Mouse (Mus musculus) adrenal gland (tissue): ENCODE data around the gene Vps11.
"Not testable (repeated sequence)": the region's sequence is repeated elsewhere in the genome, so short reads cannot be mapped to it uniquely, and the experiment has no call there.

Source experiments
- intact Hi-C: fragments of 180-260 bp; cut with DNase I; formaldehyde crosslinking; loops from one replicate; pipeline ENCODE4 v1.15.1; 2025
- microRNA-seq, 2 experiments: library from miRNA; unstranded; fragments of <30 nt; microRNA quantifications; one replicate each; pipeline ENCODE4; 2019

Gene Vps11

DNA sequence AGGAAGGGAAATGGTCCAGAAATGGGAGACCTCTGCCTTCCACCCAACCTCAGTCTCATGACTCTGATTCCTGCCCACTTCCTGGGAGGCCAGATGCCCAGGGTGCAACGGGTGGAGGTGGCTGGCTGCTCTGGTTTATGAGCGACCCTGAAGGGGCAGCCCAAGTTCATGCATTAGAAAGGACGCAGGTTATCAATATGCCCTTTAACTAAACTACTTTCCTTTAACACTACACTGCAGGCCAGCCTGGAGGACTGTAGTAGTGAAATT is 42.7 kb downstream of the Vps11 start:
- intact Hi-C loops, result no loop called here

DNA sequence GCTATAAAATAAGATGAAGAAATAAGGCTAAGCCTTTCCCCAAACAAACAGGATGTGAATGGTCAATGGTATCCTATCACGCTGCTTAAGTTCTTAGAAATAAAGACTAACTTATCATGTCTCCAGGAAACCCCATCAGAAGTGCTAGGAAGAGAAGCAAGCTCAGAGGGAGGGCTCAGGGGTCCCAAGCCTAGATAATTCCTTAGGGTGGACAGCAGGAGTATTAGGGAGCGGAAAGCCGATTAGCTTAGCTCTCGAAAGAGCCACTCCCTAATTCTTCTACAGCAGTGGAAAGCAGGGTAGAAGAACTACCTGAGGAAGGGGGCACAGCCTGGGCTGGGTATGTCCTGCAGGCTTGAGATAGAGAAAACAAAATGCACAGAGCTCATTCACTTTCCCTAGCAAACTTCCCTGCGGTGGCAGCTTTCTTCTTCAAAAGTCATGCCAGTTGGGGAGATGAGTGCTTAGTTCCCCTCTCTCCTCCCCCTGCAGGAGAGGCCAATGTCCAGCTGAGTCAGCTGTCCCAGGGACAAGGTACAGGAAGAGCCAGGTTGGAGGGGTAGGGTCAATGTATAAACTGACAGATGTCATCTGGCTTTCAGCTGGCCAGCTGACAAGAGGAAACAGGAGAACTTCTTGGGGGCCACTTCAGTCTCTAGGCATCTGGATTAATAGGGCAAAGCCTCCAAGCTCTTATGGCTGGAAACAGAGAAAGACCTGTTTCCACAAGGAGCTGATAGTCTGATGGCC is 43.2 kb downstream of the Vps11 start:
- intact Hi-C loops, result no loop called here

DNA sequence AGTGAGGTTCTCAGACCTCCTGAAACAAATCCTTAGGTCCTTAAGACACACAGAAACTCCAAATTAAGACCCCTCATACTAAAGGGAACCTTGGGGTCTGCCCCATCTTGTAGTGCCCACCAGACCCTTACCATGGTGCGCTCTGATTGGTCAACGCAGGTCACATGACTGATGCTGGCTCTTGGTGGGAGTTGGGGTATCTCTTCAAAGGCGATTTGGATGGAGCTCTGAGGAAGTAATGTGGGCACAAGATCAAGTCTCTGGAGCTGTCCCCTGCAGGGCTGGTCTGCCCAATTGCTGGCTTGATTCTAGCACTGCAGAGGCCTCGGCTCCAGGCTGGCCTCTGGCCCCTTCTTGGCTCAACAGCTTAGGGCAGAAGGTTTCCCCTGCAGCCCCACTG is 44.0 kb downstream of the Vps11 start:
- intact Hi-C loops, result no loop called here

DNA sequence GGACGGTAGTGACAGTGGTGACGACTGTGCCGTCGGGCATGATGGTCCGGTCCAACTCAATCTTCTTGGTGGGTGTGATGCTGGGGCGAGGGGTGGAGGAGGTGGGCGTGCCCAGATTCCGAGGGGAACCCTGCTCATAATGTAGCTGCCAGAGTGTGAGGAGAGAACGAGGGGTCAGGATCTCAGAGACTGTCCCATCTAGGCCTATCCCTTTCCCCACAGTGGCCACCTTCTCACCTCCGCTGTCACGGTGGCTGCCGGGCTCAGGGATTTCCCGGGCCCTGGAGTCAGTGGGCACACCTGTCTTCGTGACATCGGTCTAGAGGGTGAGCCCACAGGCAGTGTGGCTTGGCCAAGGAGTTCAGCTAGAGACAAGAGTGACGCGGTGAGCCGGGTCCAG is 46.6 kb downstream of the Vps11 start:
- intact Hi-C loops, result no loop called here

DNA sequence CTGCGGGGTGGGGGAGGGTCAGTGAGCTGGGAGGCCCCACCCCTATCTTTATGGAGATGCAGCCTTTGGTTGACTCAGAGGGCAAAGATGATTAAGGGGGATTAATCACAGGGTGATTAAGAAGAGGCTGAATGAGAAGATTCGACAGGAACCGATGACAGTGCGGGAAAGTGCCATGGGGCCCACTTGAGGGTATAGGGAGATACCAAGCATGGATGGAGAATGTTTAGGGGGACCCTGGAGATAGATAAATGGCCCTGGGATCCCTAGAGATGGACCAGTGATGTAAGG is 47.3 kb downstream of the Vps11 start:
- intact Hi-C loops, result no loop called here

DNA sequence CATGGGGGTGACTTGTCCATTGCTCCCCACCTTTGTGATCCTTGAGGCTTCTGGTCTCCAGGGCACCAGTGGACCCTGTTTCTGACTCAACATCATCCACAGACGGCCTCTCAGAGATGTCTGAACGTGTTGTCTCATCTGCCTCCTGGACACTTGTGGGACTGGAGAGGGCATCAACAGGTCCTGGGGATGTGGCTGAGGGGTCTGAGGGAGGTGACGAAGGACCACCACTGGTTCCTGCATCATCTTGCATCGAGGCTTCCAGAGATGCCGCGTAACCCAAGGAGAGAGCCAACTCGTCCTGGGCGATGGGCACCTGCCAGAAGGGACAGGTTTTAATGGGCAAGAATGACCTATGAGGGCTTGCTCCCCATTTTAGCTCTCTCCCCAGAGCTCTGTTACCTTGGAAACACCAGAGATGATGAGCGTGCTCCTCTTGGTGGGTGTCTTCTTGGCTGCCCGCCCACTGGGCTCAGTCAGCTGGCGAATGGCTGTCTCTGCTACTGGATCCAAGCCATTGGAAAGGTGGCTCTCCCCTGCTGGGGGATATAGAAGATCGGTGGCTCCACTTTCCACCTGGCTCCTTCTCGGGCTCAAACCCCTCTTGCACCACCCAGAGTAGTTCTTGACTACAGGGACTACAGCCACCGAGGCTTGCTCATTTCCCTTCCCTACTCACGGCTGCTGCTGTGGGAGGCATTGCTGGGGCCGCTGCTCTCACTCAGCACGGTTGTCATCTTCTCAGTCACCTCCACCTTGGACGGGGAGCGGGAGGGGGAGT is 47.8 kb downstream of the Vps11 start:
- intact Hi-C loops, result no loop called here

DNA sequence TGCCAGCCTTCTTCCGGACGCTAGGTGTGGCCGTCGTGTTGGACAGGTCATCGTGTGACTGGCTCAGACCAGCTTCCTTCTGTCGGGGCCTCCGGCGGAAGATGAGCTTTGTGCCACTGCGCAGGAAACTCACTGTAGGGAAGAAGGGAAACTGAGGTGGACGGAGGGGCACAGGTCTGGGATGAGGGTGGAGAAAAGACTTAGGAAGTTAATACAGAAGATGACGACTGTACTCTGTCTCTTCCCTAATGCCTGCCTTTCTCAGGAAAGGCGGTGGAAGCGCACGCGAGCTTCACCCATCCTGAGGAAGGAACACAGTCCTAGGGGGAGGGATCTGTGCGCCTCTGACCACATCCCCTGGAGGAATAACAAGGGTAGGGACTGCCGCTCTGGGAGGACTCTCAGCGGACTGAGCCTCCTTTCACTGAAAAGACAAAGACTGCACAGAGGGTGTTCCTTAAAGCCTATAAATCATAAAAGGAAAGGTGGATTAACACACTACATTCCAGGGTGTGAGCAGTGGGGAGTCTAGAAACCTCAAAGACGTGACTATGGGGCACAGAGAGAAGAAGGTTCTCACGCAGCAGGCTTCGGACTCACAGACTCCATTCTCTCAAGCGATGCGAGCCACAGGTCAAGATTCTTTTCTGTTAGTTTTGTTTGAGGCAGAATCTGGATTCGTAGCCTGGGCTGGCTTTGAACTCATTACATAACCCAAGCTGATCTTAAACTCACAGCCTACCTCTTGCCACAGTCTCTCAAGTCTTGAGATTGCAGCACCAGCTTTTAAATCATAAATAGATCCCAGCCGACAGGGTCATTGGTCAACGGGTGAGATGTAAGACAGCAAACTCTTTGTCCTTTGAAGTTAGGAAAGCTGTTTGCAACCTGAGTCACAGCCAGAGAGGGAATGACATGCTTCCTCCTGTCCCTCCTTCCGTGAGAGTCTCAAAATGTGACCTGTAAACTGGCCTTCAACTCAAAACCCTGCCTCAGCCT is 50.0 kb downstream of the Vps11 start:
- intact Hi-C loops, result no loop called here

DNA sequence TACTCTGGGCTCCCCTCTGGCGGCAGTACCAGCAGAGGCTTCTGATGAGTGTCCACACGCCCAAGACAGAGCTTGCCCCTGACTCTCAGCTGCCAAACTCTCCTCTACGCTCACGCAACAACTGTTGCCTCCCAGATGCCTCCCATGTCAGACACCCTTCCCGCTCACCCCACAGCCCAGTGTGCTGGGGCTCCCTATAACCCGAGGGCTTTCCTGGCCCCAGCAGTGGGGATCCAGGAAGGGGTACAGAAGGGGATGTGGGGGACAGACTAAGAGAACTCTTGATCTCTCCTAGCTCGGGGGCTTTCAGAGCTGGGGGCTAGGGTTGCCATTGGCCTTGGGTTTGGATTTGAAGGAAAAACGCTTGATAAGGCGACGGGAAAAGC is 50.7 kb downstream of the Vps11 start:
- intact Hi-C loops, result no loop called here

DNA sequence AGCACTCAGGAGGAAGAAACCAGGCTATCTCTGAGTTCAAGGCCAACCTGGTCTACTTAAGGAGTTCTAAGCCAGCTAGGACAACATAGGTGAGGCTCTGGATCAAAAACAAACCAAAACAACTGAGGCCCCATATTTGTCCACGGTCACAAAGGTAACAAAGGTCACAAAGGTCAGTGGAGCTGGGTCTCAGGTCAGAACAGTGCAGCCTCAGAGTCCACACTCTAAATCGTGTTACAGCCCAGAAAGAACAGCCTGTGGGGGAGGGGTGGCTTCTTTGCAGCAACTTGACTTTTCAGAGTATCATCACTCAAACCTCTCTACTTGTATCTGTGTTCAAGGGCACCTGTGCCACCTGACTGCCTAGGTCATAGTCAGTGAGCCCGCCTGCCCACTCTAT is 51.7 kb downstream of the Vps11 start:
- intact Hi-C loops, result no loop called here

DNA sequence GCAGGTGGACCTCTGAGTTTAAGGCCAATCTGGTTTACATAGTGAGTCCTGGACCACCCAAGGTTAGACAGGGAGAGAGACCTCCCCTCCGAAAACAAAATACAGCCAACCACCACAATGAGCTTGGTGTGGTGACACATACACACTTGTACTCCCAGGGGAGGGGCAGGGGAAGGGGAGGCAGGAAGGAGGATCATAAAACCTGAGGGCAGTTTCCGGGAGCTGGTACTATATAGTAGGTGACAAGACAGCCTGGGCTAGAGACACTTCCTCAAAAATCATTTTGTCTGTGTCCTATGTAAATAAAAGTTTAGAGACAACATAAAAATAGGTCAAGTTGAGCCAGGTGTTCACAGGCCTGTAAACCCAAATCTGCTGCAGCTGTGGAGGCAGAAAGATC is 54.2 kb downstream of the Vps11 start:
- intact Hi-C loops, result no loop called here

DNA sequence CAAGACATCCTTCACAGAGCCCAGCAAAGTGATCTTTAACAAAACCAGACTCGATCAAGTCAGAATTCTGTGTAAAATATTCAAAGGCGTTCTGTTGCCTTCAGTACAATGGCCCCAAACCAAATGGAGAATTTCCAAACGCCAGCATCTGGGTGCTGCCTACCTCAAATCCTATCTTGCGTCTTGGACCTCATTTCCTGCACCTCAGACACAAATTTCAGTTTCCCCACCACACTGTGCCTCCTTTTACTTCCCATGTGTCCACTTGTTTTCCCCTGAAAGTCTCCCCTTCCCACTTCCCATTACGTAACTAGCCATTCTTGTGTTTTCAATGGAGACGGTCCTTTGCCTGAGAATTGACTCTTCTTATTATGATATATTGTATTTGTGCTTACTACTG is 54.9 kb downstream of the Vps11 start:
- intact Hi-C loops, result no loop called here

DNA sequence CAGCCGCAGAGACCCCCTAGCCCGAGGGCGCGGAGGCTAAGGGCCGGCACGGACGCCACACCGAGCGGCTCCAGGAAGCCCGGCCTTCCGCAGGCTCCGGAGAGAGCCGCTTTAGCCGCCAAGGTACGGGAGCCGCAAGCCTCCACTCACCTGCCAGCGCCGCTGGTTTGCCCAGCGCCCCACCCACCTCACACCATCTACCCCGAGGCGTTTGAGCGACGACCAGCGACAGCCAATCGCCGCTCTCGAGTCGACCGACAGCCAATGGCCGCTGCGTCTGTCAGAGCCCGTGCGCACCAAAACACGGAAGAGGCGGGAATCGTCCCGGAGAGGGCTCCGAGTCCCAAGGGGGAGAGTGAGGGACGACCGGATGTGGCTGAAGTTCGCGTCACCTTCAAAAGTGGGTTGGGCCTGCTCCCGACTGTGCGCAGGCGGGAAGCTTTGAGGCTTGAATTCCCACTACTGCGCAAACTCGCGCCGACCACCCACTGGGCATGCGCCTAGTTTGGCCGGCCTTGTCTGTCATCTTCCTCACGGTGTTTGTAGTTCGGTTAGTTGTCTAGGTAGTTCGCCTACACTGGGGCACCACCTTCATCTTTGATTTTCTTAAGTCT is 55.9 kb downstream of the Vps11 start, which contains the start of gene Hinfp:
Gene Hinfp (minus strand): TSS at position 206 of the 614 bp plus-strand sequence.
- intact Hi-C loops, result no loop called here

DNA sequence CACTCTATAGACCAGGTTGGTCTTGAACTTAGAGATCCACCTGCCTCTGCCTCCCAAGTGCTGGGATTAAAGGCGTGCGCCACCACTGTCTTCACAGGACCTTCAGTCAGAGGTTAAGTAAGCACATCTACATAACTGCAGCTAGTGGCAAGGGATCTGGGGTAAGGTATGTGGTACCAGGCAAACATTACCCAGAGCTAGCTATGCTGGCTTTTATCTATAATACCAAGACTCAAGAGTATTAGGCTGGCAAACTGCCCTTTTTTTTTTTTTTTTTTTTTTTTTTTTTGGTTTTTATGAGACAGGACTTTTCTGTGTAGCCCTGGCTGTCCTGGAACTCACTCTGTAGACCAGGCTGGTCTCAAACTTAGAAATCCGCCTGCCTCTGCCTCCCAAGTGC is 61.5 kb downstream of the Vps11 start:
- intact Hi-C loops, result not testable (repeated sequence)

Small RNA genes within 50 kb of the gene (microRNA-seq; reads per million reads assigned to microRNA genes)
- 0 to 0.25 reads per million in 2 experiments for gene Gm44335
- gene Mir7085, result 0.62 to 0.69 reads per million in 2 experiments
